Mouse (Mus musculus): Measurements from ENCODE around the gene Zcchc2. TPM values are rescaled to one million over a fixed set of nuclear protein-coding genes. Genes with fewer than 3 reads are reported as not detected.

The Zcchc2 gene
- polyA plus RNA-seq, 1 experiment from 2014 or later: 1.7 TPM

DNA sequence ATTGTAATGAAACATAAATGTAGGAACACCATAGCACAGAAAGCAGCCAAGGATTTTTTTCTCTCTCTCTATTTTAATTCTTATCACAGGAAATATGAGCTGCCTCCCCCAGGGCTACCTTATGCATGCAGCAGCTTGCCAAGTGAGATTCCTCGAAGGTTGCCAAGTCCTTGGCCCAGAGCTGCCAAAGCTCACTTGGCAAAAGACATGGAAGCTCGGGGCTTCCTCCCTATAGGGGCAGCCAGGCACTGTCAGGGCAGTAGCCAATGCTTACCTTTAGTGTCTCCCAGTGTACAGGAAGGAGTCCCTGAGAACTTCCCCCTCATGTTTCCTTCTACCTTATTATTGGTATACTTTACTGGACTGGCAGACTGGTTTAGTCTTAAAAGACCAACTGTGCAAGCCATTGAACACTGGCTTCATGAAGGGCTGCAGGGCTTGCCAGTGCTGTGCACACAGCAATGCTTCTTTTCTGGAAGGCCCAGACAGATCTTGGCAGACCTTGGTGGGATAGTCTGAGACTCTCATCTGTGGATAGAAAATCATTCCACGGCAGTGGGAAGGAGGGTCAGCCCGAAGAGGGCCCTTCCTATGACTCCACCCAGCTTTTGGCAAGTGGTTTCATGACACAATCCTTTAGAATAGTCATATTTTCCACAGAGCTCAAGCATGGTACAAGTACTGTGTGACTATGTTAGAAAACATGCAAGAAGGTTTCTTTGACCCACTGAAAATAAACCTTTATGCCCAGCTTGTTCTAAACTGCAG, 53.0 kb downstream of the Zcchc2 start:
- H3K9ac ChIP-seq: no peak overlapping the region
- H3K4me2 ChIP-seq: no peak overlapping the region
- H3K36me3 ChIP-seq (ENCODE audit: poor library complexity, severe bottlenecking): no peaks in the 10 kb centered on the region
- no peaks in the 10 kb centered on the region for H3K9me3 ChIP-seq (replicated peaks)
- H3K27ac ChIP-seq: peak overlapping the region; percentile 1; the same call in 1 of the 2 replicates
- no peaks in the 10 kb centered on the region for H3K4me1 ChIP-seq
- no peaks in the 10 kb centered on the region for H3K27me3 ChIP-seq
- no peak overlapping the region for H3K4me3 ChIP-seq
- 77% methylated on average over 4 of the region's 4 CpGs for WGBS
- ATAC-seq: peak; percentile 36; the same call in 1 of the 2 replicates

GRCm38 (mm10) chr1:106049036-106049435, 58.8 kb downstream of the Zcchc2 start:
- no peak overlapping the region for H3K4me3 ChIP-seq
- no peak overlapping the region for H3K4me2 ChIP-seq
- no peak overlapping the region for H3K27ac ChIP-seq
- WGBS: 94% methylated on average over 6 of the region's 6 CpGs
- no peaks in the 10 kb centered on the region for H3K9me3 ChIP-seq (replicated peaks)
- H3K4me1 ChIP-seq: no peaks in the 10 kb centered on the region
- H3K27me3 ChIP-seq: no peaks in the 10 kb centered on the region
- H3K9ac ChIP-seq: no peak overlapping the region
- H3K36me3 ChIP-seq (ENCODE audit: poor library complexity, severe bottlenecking): no peaks in the 10 kb centered on the region
- ATAC-seq: no peak

GRCm38 (mm10) chr1:106054978-106055377, 64.8 kb downstream of the Zcchc2 start:
- no peaks in the 10 kb centered on the region for H3K4me1 ChIP-seq
- no peak overlapping the region for H3K9ac ChIP-seq
- ATAC-seq: no peak
- no peaks in the 10 kb centered on the region for H3K36me3 ChIP-seq (ENCODE audit: poor library complexity, severe bottlenecking)
- no peaks in the 10 kb centered on the region for H3K27me3 ChIP-seq
- H3K9me3 ChIP-seq (replicated peaks): no peaks in the 10 kb centered on the region
- H3K4me3 ChIP-seq: no peak overlapping the region
- H3K27ac ChIP-seq: no peak overlapping the region
- no peak overlapping the region for H3K4me2 ChIP-seq
- WGBS: 78% methylated on average over 6 of the region's 6 CpGs

DNA sequence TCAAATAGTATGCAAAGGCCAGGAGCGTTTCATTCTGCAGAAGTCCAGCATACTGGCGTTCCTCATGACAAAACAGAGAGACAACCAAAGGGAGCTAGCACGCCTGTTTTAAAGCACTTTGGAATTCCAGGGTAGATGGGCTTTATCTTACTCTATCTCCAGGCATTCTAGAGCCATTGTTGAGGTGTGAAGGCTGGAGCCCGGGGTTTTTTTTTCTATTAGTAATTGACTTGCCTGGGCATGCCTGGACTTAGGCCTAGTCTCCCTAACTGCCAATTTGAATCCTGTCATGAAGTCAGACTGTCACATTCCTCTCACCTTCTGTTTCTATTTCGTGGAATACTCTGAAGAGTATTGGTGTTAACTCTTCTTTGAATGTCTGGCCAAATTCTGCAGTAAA, 68.1 kb downstream of the Zcchc2 start:
- WGBS: 69% methylated on average over 5 of the region's 5 CpGs
- no peak for ATAC-seq
- Histone ChIP-seq H3K4me1 (no peaks in the 10 kb centered on the region), H3K4me3 (no peak overlapping the region), H3K9ac (no peak overlapping the region), H3K4me2 (no peak overlapping the region), H3K27ac (no peak overlapping the region), H3K36me3 (ENCODE audit: poor library complexity, severe bottlenecking) (no peaks in the 10 kb centered on the region), H3K9me3 (replicated peaks) (no peaks in the 10 kb centered on the region), H3K27me3 (no peaks in the 10 kb centered on the region)

DNA sequence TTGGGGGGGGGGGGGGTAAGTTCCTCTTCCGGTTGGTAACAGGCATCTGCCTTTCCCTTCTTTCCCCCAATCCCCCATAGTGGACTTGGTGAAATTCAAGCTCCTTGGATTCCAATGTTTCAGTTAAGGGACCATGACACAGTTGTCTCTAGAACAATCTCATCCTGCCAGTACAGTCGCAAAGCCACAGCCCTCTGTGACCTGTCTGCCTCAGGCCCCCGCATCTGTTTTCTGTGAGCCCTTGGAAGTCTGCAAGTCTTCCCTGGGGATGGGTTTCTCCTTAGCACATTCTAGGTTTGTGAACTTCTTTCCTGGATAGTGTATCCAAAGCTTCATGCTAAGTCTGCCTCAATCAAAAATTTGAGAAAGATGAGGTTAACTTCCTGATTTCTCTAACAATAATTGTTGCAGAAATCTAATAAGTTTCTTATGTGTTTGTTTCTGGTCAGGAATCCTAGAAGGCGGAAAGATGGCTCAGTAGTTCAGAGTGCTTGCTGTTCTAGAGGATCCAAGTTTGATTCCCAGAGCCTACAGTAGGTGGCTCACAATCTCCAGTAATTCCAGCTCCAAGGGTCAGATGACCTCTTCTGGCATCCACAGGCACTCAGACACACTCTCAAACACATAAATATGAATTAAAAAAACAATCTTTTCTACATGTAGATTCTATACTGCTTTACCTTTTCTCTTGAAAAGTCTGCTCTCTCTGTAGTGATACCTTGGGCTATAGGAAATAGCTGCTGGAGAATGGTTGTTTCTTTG, 69.5 kb downstream of the Zcchc2 start:
- no peak overlapping the region for H3K9ac ChIP-seq
- 0 out of 2 replicates have a peak, but pooled peaks cover 6% of the 10 kb centered on the region for H3K4me1 ChIP-seq
- no peak for ATAC-seq
- H3K36me3 ChIP-seq (ENCODE audit: poor library complexity, severe bottlenecking): no peaks in the 10 kb centered on the region
- no peaks in the 10 kb centered on the region for H3K9me3 ChIP-seq (replicated peaks)
- no peaks in the 10 kb centered on the region for H3K27me3 ChIP-seq
- H3K27ac ChIP-seq: no peak overlapping the region
- H3K4me3 ChIP-seq: no peak overlapping the region
- WGBS: 91% methylated on average over 4 of the region's 4 CpGs
- H3K4me2 ChIP-seq: no peak overlapping the region

DNA sequence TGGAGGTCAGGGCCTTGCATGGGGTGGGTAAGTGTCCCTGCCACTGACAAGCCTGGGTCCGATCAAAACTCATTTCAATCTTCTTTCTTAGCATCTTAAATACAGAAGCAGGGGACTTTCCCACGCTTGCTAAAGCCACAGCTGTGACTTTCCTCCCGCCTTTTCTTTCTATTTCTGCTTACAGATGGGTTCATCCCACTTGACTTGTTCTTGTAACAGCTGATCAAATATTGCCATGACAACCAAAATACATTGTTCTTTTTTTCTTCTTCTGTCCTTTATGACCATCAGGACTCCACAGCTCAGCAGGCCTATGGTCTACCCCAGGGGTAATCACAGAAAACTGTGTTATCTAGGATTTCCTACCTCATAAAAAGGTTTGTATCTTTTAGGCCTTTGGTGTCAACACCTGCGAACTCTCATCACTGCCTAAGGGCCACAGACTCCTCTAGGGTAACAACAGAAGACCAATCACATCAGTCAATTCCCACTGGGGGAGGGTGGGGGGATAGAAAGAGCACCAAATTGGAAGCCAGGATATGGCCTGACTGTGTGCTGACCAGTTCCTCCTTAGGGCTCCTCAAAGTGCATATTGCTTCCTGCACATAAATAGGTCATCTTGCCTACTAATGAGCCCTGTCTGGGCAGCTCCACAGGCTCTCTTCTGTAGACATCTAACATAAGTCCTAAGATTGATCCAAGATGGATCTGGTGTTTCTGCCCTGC, 71.1 kb downstream of the Zcchc2 start:
- H3K27me3 ChIP-seq: no peaks in the 10 kb centered on the region
- ATAC-seq: no peak; the same call in 1 of the 2 replicates
- WGBS: 74% methylated on average over 4 of the region's 4 CpGs

GRCm38 (mm10) chr1:106062891-106063590, 72.8 kb downstream of the Zcchc2 start:
- H3K9me3 ChIP-seq (replicated peaks): no peaks in the 10 kb centered on the region

More for the DNA sequence above, 71.1 kb downstream of the Zcchc2 start:
- no peak overlapping the region for H3K9ac ChIP-seq
- H3K27ac ChIP-seq: no peak overlapping the region
- no peaks in the 10 kb centered on the region for H3K9me3 ChIP-seq (replicated peaks)
- H3K4me2 ChIP-seq: no peak overlapping the region
- no peak overlapping the region for H3K4me3 ChIP-seq
- no peaks in the 10 kb centered on the region for H3K36me3 ChIP-seq (ENCODE audit: poor library complexity, severe bottlenecking)
- H3K4me1 ChIP-seq: peaks cover 11% of the 10 kb centered on the region; the same call in 1 of the 2 replicates

DNA sequence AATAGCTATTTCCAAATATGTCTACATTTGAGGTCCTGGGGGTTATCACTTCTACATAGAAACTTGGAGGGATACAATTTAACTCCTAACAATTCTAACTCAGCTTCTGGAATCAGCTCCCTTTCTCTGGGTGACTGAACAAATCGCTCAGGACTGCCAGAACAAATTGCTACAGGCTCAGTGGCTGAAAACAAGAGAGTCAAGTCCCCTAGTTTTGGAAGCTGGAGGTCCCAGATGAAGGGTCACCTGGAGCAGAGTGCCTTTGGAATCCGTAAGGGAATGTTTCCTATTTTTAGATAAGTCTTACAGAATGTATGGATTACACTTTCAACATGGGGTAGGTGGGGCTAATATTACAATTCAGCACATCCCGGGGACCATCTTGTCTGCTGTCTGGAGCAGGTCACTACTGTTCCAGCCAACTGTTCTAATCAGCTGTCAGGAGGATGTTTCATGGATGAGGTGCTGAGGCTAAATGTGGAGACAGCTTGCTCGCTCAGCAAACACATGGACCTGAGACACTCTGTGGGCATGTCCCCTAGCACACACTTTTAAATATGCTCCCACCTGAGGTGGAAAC, 73.5 kb downstream of the Zcchc2 start:
- Histone ChIP-seq H3K9ac (no peak overlapping the region), H3K27me3 (no peaks in the 10 kb centered on the region), H3K36me3 (ENCODE audit: poor library complexity, severe bottlenecking) (no peaks in the 10 kb centered on the region), H3K9me3 (replicated peaks) (no peaks in the 10 kb centered on the region), H3K27ac (no peak overlapping the region), H3K4me2 (no peak overlapping the region), H3K4me3 (no peak overlapping the region), H3K4me1 (peaks cover 11% of the 10 kb centered on the region; the same call in 1 of the 2 replicates)
- ATAC-seq: no peak
- 78% methylated on average over 4 of the region's 4 CpGs for whole genome bisulfite sequencing

More at GRCm38 (mm10) chr1:106062891-106063590, 72.8 kb downstream of the Zcchc2 start:
- H3K9ac ChIP-seq: no peak overlapping the region
- H3K4me2 ChIP-seq: no peak overlapping the region
- no peak overlapping the region for H3K4me3 ChIP-seq
- H3K27ac ChIP-seq: no peak overlapping the region
- ATAC-seq: no peak
- peaks cover 11% of the 10 kb centered on the region; the same call in 1 of the 2 replicates for H3K4me1 ChIP-seq
- no peaks in the 10 kb centered on the region for H3K36me3 ChIP-seq (ENCODE audit: poor library complexity, severe bottlenecking)
- no peaks in the 10 kb centered on the region for H3K27me3 ChIP-seq
- WGBS: 93% methylated on average over 9 of the region's 9 CpGs

DNA sequence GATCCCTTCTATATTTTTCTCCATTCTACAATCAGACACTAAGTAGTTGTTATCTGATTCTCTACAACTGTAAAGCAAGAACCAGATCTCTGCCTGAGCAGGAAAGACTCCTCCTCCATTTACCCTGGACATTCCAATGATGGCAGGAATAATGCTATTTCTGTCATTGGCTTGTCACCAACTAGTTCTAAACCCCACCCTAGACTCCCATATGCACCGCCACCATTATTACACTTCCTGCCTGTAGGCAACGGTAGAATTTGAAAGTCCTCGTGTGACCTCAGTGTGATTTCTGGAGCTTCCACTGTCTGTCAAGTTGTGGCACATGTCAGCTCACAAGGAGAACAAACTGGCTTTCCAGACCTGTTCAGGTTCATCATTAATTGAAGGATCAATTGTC, 74.1 kb downstream of the Zcchc2 start:
- H3K9ac ChIP-seq: no peak overlapping the region
- no peaks in the 10 kb centered on the region for H3K9me3 ChIP-seq (replicated peaks)
- H3K4me3 ChIP-seq: no peak overlapping the region
- H3K27ac ChIP-seq: no peak overlapping the region
- H3K27me3 ChIP-seq: no peaks in the 10 kb centered on the region
- WGBS: 78% methylated on average over 3 of the region's 3 CpGs
- ATAC-seq: no peak
- no peak overlapping the region for H3K4me2 ChIP-seq
- no peaks in the 10 kb centered on the region for H3K36me3 ChIP-seq (ENCODE audit: poor library complexity, severe bottlenecking)
- peaks cover 11% of the 10 kb centered on the region; the same call in 1 of the 2 replicates for H3K4me1 ChIP-seq

DNA sequence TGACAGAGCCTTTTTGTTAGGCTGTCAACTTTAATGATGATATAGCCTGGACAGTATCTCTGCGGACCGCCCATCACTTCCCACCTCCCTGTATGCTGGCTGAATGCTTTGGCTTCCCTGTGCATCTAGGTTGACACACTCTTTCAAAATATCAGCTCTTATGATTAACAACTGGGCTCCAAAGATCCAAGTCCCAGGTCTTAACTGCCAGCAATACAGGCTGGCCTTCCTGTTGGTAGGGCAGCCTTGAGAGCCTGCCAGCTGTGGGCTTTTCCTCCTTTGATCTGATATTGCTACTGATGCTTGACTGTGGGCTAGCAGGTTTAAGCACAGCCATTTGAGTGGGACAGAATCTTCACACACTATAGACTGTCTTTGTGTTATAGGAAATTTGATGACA, 74.5 kb downstream of the Zcchc2 start:
- H3K27ac ChIP-seq: no peak overlapping the region

GRCm38 (mm10) chr1:106065679-106066078, 75.5 kb downstream of the Zcchc2 start:
- no peak overlapping the region for H3K4me2 ChIP-seq
- ATAC-seq: peak; percentile 58
- 0 out of 2 replicates have a peak overlapping the region, but pooled peaks have one; percentile 19 for H3K27ac ChIP-seq
- no peak overlapping the region for H3K9ac ChIP-seq
- WGBS: 45% methylated on average over 7 of the region's 7 CpGs
- no peak overlapping the region for H3K4me3 ChIP-seq
- H3K4me1 ChIP-seq: peaks cover 11% of the 10 kb centered on the region; the same call in 1 of the 2 replicates
- H3K9me3 ChIP-seq (replicated peaks): no peaks in the 10 kb centered on the region
- H3K36me3 ChIP-seq (ENCODE audit: poor library complexity, severe bottlenecking): no peaks in the 10 kb centered on the region
- no peaks in the 10 kb centered on the region for H3K27me3 ChIP-seq

More for the DNA sequence above, 74.5 kb downstream of the Zcchc2 start:
- Histone ChIP-seq H3K9ac (no peak overlapping the region), H3K36me3 (ENCODE audit: poor library complexity, severe bottlenecking) (no peaks in the 10 kb centered on the region), H3K27me3 (no peaks in the 10 kb centered on the region), H3K4me3 (no peak overlapping the region), H3K4me1 (peaks cover 11% of the 10 kb centered on the region; the same call in 1 of the 2 replicates), H3K4me2 (no peak overlapping the region), H3K9me3 (replicated peaks) (no peaks in the 10 kb centered on the region)
- no peak for ATAC-seq
- 90% methylated on average over 2 of the region's 2 CpGs for WGBS

All from forebrain, embryonic 13.5 days (tissue).